Mouse (Mus musculus) hindbrain, embryonic 13.5 days (tissue): Measurements from ENCODE around the gene Mettl14. TPM values are rescaled to one million over a fixed set of nuclear protein-coding genes. Genes with fewer than 3 reads are reported as not detected.
"Not testable (repeated sequence)": the region's sequence is repeated elsewhere in the genome, so short reads cannot be mapped to it uniquely, and the experiment has no call there.

ENCODE experiments used
- ATAC-seq: fragments of 200-750 bp; cut with Nextera tagmentation; 2 replicates; pipeline ENCODE4 v1.8.0; 2017; ENCODE audit warnings: moderate TSS enrichment; ENCODE audit not compliant: low FRiP score
- H3K27ac ChIP-seq: fragments of 300-500 bp; sonication (generic); 2 replicates; pipeline ENCODE4 v1.5.1; 2015; ENCODE audit warnings: inconsistent platforms, mild to moderate bottlenecking, moderate library complexity
- H3K27me3 ChIP-seq: fragments of 300-500 bp; sonication (generic); 2 replicates; pipeline ENCODE4 v1.6.1; 2015; ENCODE audit warnings: mild to moderate bottlenecking, inconsistent platforms
- H3K36me3 ChIP-seq: fragments of 300-500 bp; sonication (generic); 2 replicates; pipeline ENCODE4 v1.6.1; 2015; ENCODE audit warnings: mild to moderate bottlenecking, inconsistent platforms
- H3K4me1 ChIP-seq: fragments of 300-500 bp; sonication (generic); replicated peaks from 2 replicates; pipeline ENCODE4 v1.6.1; 2015; ENCODE audit warnings: inconsistent platforms
- H3K4me2 ChIP-seq: fragments of 300-500 bp; sonication (generic); 2 replicates; pipeline ENCODE4 v1.6.1; 2015; ENCODE audit warnings: inconsistent platforms, mild to moderate bottlenecking, moderate library complexity
- H3K4me3 ChIP-seq: fragments of 300-500 bp; sonication (generic); 2 replicates; pipeline ENCODE4 v1.5.1; 2015; ENCODE audit warnings: mild to moderate bottlenecking, inconsistent platforms
- H3K9ac ChIP-seq: fragments of 300-500 bp; sonication (generic); 2 replicates; pipeline ENCODE4 v1.6.1; 2015; ENCODE audit warnings: mild to moderate bottlenecking, inconsistent platforms
- H3K9me3 ChIP-seq: fragments of 300-500 bp; sonication (generic); 2 replicates; pipeline ENCODE4 v1.6.1; 2016; ENCODE audit warnings: inconsistent platforms
- WGBS: fragments of 180-500 bp; shearing (Covaris S2); methylation state at CpG from one replicate; pipeline ENCODE4 v1.1.7; 2015; 5-methylcytosine and 5-hydroxymethylcytosine counted together
- polyA plus RNA-seq: library from polyadenylated mRNA; unstranded; fragments of >200 nt; fragmentation: Nextera tagmentation; extraction: Ambion mirVana; gene quantifications from 2 replicates; pipeline ENCODE4 v1.2.1, GENCODE M21; 2015

Mettl14 gene
- polyA plus RNA-seq, 1 experiment from 2014 or later = 24.0 TPM

GRCm38 (mm10) chr3:123391180-123391579, 5.3 kb upstream of the Mettl14 start:
- H3K36me3 ChIP-seq = no peaks in the 10 kb centered on the region
- H3K4me2 ChIP-seq = no peak overlapping the region
- H3K9me3 ChIP-seq = no peaks in the 10 kb centered on the region
- no peak overlapping the region for H3K27ac ChIP-seq
- no peak overlapping the region for H3K4me3 ChIP-seq
- H3K4me1 ChIP-seq = no peaks in the 10 kb centered on the region
- H3K9ac ChIP-seq = no peak overlapping the region
- peaks cover 12% of the 10 kb centered on the region; the same call in 1 of the 2 replicates for H3K27me3 ChIP-seq
- no peak for ATAC-seq
- whole genome bisulfite sequencing = 85% methylated on average over 4 of the region's 4 CpGs

GRCm38 (mm10) chr3:123386157-123386780, 361 bp upstream of the Mettl14 start:
- peak; percentile 85 for ATAC-seq
- H3K9me3 ChIP-seq, H3K36me3 ChIP-seq: not testable (repeated sequence)
- H3K4me3 ChIP-seq = peak overlapping the region; percentile 53
- H3K4me2 ChIP-seq = peak overlapping the region; percentile 54
- H3K9ac ChIP-seq = peak overlapping the region; percentile 75
- peaks cover 21% of the 10 kb centered on the region for H3K4me1 ChIP-seq
- H3K27ac ChIP-seq = peak overlapping the region; percentile 85
- WGBS = 17% methylated on average over 12 of the region's 12 CpGs
- peaks cover 12% of the 10 kb centered on the region; the same call in 1 of the 2 replicates for H3K27me3 ChIP-seq

- peak overlapping the region; percentile 53 for H3K4me3 ChIP-seq
- peak overlapping the region; percentile 75 for H3K9ac ChIP-seq
- peak overlapping the region; percentile 75 for H3K4me2 ChIP-seq
- peak overlapping the region; percentile 60; the same call in 1 of the 2 replicates for H3K27ac ChIP-seq
- peaks cover 10% of the 10 kb centered on the region; the same call in 1 of the 2 replicates for H3K27me3 ChIP-seq
- H3K9me3 ChIP-seq = no peaks in the 10 kb centered on the region
- H3K36me3 ChIP-seq = peaks cover 12% of the 10 kb centered on the region
- peaks cover 21% of the 10 kb centered on the region for H3K4me1 ChIP-seq
- 11% methylated on average over 6 of the region's 6 CpGs for WGBS
- ATAC-seq = peak; percentile 1; the same call in 1 of the 2 replicates
Observed at GRCm38 (mm10) chr3:123385118-123385485, 806 bp downstream of the Mettl14 start.

GRCm38 (mm10) chr3:123384435-123384834, 1.5 kb downstream of the Mettl14 start:
- Histone ChIP-seq H3K4me1 (peaks cover 21% of the 10 kb centered on the region), H3K9me3 (no peaks in the 10 kb centered on the region), H3K36me3 (peaks cover 18% of the 10 kb centered on the region), H3K9ac (no peak overlapping the region), H3K4me3 (peak overlapping the region; percentile 53), H3K27me3 (peaks cover 8% of the 10 kb centered on the region; the same call in 1 of the 2 replicates), H3K4me2 (peak overlapping the region; percentile 75), H3K27ac (no peak overlapping the region)
- WGBS = 92% methylated on average over 7 of the region's 7 CpGs
- no peak for ATAC-seq

- H3K9me3 ChIP-seq = no peaks in the 10 kb centered on the region
- no peaks in the 10 kb centered on the region for H3K27me3 ChIP-seq
- no peaks in the 10 kb centered on the region for H3K4me1 ChIP-seq
- WGBS = 95% methylated on average over 3 of the region's 3 CpGs
- H3K4me2 ChIP-seq = no peak overlapping the region
- no peak overlapping the region for H3K27ac ChIP-seq
- no peak overlapping the region for H3K4me3 ChIP-seq
- ATAC-seq = no peak
- peaks cover 50% of the 10 kb centered on the region for H3K36me3 ChIP-seq
- no peak overlapping the region for H3K9ac ChIP-seq
Observed at GRCm38 (mm10) chr3:123376562-123376961, 9.3 kb downstream of the Mettl14 start.

- peak; percentile 85 for ATAC-seq
- Histone ChIP-seq H3K4me1 (no peaks in the 10 kb centered on the region), H3K4me3 (no peak overlapping the region), H3K27me3 (no peaks in the 10 kb centered on the region), H3K36me3 (peaks cover 40% of the 10 kb centered on the region), H3K27ac (no peak overlapping the region), H3K4me2 (no peak overlapping the region), H3K9ac (no peak overlapping the region), H3K9me3 (no peaks in the 10 kb centered on the region)
- 36% methylated on average over 11 of the region's 11 CpGs for WGBS
Observed at GRCm38 (mm10) chr3:123371766-123372535, 14.0 kb downstream of the Mettl14 start.

- no peak overlapping the region for H3K27ac ChIP-seq
- no peaks in the 10 kb centered on the region for H3K4me1 ChIP-seq
- H3K9me3 ChIP-seq = no peaks in the 10 kb centered on the region
- H3K4me2 ChIP-seq = no peak overlapping the region
- H3K27me3 ChIP-seq = no peaks in the 10 kb centered on the region
- H3K36me3 ChIP-seq = peaks cover 39% of the 10 kb centered on the region
- H3K9ac ChIP-seq = no peak overlapping the region
- 95% methylated on average over 5 of the region's 5 CpGs for WGBS
- no peak for ATAC-seq
- no peak overlapping the region for H3K4me3 ChIP-seq
Observed at GRCm38 (mm10) chr3:123370927-123371326, 15.0 kb downstream of the Mettl14 start.

- peaks cover 30% of the 10 kb centered on the region for H3K36me3 ChIP-seq
- H3K9me3 ChIP-seq = no peaks in the 10 kb centered on the region
- ATAC-seq = no peak
- no peak overlapping the region for H3K4me3 ChIP-seq
- H3K4me2 ChIP-seq = no peak overlapping the region
- no peaks in the 10 kb centered on the region for H3K27me3 ChIP-seq
- H3K4me1 ChIP-seq = no peaks in the 10 kb centered on the region
- no peak overlapping the region for H3K9ac ChIP-seq
- 91% methylated on average over 12 of the region's 12 CpGs for WGBS
- H3K27ac ChIP-seq = no peak overlapping the region
Observed at GRCm38 (mm10) chr3:123369161-123369560, 16.7 kb downstream of the Mettl14 start.

GRCm38 (mm10) chr3:123366820-123367219, 19.1 kb downstream of the Mettl14 start:
- H3K4me2 ChIP-seq, H3K4me1 ChIP-seq, ATAC-seq, H3K9ac ChIP-seq, H3K27me3 ChIP-seq, H3K4me3 ChIP-seq, H3K27ac ChIP-seq, H3K9me3 ChIP-seq: not testable (repeated sequence)
- H3K36me3 ChIP-seq = peaks cover 24% of the 10 kb centered on the region
- 95% methylated on average over 2 of the region's 2 CpGs for WGBS

- Histone ChIP-seq H3K4me3 (no peak overlapping the region), H3K36me3 (no peaks in the 10 kb centered on the region), H3K9ac (no peak overlapping the region), H3K27me3 (no peaks in the 10 kb centered on the region), H3K9me3 (no peaks in the 10 kb centered on the region), H3K4me1 (no peaks in the 10 kb centered on the region), H3K27ac (no peak overlapping the region), H3K4me2 (no peak overlapping the region)
- 84% methylated on average over 4 of the region's 4 CpGs for whole genome bisulfite sequencing
- ATAC-seq = no peak
Observed at GRCm38 (mm10) chr3:123356377-123356991, 29.4 kb downstream of the Mettl14 start.

- H3K4me1 ChIP-seq = no peaks in the 10 kb centered on the region
- H3K9ac ChIP-seq = no peak overlapping the region
- WGBS = 93% methylated on average over 9 of the region's 9 CpGs
- H3K36me3 ChIP-seq = no peaks in the 10 kb centered on the region
- ATAC-seq = no peak
- H3K4me3 ChIP-seq = no peak overlapping the region
- no peaks in the 10 kb centered on the region for H3K9me3 ChIP-seq
- H3K27me3 ChIP-seq = no peaks in the 10 kb centered on the region
- H3K27ac ChIP-seq = no peak overlapping the region
- no peak overlapping the region for H3K4me2 ChIP-seq
Observed at GRCm38 (mm10) chr3:123354388-123354787, 31.5 kb downstream of the Mettl14 start.

- no peaks in the 10 kb centered on the region for H3K36me3 ChIP-seq
- H3K27ac ChIP-seq = no peak overlapping the region
- H3K4me2 ChIP-seq = no peak overlapping the region
- ATAC-seq = no peak
- no peaks in the 10 kb centered on the region for H3K4me1 ChIP-seq
- WGBS = 94% methylated on average over 12 of the region's 12 CpGs
- H3K4me3 ChIP-seq = no peak overlapping the region
- no peak overlapping the region for H3K9ac ChIP-seq
- no peaks in the 10 kb centered on the region for H3K27me3 ChIP-seq
- no peaks in the 10 kb centered on the region for H3K9me3 ChIP-seq
Observed at GRCm38 (mm10) chr3:123353661-123354060, 32.2 kb downstream of the Mettl14 start.
